Mouse (Mus musculus) liver, embryonic 12.5 days (tissue): ENCODE measurements around the gene Gpr1. TPM values are rescaled to one million over a fixed set of nuclear protein-coding genes. Genes with fewer than 3 reads are reported as not detected.

Source experiments
- ATAC-seq: fragments of 200-750 bp; cut with Nextera tagmentation; 2 replicates; pipeline ENCODE4 v1.8.0; 2017; ENCODE audit warnings: moderate number of reproducible peaks, mild to moderate bottlenecking, moderate library complexity
- H3K27ac ChIP-seq: fragments of 300-500 bp; sonication (generic); 2 replicates; pipeline ENCODE4 v1.5.1; 2016; ENCODE audit warnings: mild to moderate bottlenecking
- H3K27me3 ChIP-seq: fragments of 300-500 bp; sonication (generic); replicated peaks from 2 replicates; pipeline ENCODE4 v1.6.1; 2016; ENCODE audit warnings: mild to moderate bottlenecking, moderate library complexity
- H3K36me3 ChIP-seq: fragments of 300-500 bp; sonication (generic); 2 replicates; pipeline ENCODE4 v1.6.1; 2016; ENCODE audit warnings: mild to moderate bottlenecking, moderate library complexity
- H3K4me1 ChIP-seq: fragments of 300-500 bp; sonication (generic); 2 replicates; pipeline ENCODE4 v1.6.1; 2016
- H3K4me2 ChIP-seq: fragments of 300-500 bp; sonication (generic); 2 replicates; pipeline ENCODE4 v1.6.1; 2016; ENCODE audit warnings: mild to moderate bottlenecking, moderate library complexity
- H3K4me3 ChIP-seq: fragments of 300-500 bp; sonication (generic); 2 replicates; pipeline ENCODE4 v1.5.1; 2016; ENCODE audit warnings: mild to moderate bottlenecking, moderate library complexity
- H3K9ac ChIP-seq: fragments of 300-500 bp; sonication (generic); 2 replicates; pipeline ENCODE4 v1.6.1; 2016; ENCODE audit warnings: mild to moderate bottlenecking, moderate library complexity
- H3K9me3 ChIP-seq: fragments of 300-500 bp; sonication (generic); replicated peaks from 2 replicates; pipeline ENCODE4 v1.6.1; 2016; ENCODE audit warnings: mild to moderate bottlenecking, moderate library complexity
- WGBS: fragments of 180-500 bp; shearing (Covaris S2); methylation state at CpG from one replicate; pipeline ENCODE4 v1.1.7; 2016; ENCODE audit not compliant: insufficient replicate concordance; 5-methylcytosine and 5-hydroxymethylcytosine counted together
- polyA plus RNA-seq: library from polyadenylated mRNA; unstranded; fragments of >200 nt; fragmentation: Nextera tagmentation; extraction: Ambion mirVana; gene quantifications from 2 replicates; pipeline ENCODE4 v1.2.1, GENCODE M21; 2016

Gene Gpr1
- polyA plus RNA-seq, 1 experiment from 2014 or later = not detected

DNA sequence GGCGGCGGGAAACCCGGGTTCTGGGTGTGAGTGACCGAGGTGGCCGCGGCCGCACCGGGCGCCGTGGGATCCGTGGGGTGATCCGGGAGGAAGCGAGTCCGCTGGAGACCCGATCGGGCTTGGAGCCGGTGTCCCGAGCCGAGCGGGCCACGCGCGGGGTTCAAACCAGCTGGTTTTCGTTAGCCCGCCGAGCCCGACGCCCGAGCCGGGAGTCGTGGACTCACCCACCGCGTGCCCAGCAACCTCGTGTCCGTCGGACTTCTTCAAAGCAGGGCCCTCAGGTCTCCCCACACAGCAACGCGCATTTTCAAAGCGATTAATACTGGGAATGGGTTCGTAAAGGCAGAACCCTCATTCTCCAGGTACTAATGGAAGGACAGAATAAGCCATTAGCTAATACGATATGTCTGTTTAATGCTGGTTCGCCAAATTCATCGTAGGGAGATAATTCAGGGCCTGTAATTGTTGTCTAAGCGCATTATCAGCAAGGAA, 34.1 kb upstream of the Gpr1 start:
- peak overlapping the region; percentile 40 for H3K4me2 ChIP-seq
- no peak overlapping the region for H3K9ac ChIP-seq
- H3K27me3 ChIP-seq = peaks cover 96% of the 10 kb centered on the region
- WGBS = 2% methylated on average over 44 of the region's 44 CpGs
- no peaks in the 10 kb centered on the region for H3K9me3 ChIP-seq
- H3K27ac ChIP-seq = no peak overlapping the region
- ATAC-seq = no peak
- no peaks in the 10 kb centered on the region for H3K4me1 ChIP-seq
- H3K4me3 ChIP-seq = peak overlapping the region; percentile 12; the same call in 1 of the 2 replicates
- H3K36me3 ChIP-seq = no peaks in the 10 kb centered on the region

DNA sequence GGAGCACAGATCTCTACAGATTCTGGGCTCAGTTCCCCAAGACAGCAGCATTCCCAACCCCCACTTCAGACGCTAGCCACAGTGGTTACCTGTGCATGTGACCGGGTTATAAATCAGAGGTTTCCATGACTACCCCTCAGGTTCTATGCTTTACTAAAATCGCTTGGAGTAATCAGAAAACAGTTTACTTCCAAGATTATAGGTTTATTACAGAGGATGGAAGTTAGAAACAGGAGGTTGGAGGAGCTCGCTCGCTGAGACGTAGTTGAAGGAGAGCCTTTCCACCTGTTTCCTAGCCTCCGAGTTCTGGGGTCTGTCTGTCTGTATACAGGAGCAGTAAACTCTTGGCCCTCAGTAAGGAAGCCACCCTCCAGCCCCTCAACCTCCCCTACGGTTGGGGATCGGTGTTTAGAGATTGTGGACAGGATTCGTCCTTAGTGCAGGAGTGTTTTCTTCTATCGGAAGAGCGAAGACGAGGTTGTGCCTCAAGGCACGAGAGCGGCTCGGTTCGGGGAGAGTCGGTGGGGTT, 33.6 kb upstream of the Gpr1 start:
- Histone ChIP-seq H3K4me1 (no peaks in the 10 kb centered on the region), H3K9ac (no peak overlapping the region), H3K9me3 (no peaks in the 10 kb centered on the region), H3K4me2 (peak overlapping the region; percentile 40), H3K27ac (no peak overlapping the region), H3K36me3 (no peaks in the 10 kb centered on the region), H3K4me3 (peak overlapping the region; percentile 12; the same call in 1 of the 2 replicates), H3K27me3 (peaks cover 94% of the 10 kb centered on the region)
- WGBS = 1% methylated on average over 18 of the region's 18 CpGs
- no peak for ATAC-seq

DNA sequence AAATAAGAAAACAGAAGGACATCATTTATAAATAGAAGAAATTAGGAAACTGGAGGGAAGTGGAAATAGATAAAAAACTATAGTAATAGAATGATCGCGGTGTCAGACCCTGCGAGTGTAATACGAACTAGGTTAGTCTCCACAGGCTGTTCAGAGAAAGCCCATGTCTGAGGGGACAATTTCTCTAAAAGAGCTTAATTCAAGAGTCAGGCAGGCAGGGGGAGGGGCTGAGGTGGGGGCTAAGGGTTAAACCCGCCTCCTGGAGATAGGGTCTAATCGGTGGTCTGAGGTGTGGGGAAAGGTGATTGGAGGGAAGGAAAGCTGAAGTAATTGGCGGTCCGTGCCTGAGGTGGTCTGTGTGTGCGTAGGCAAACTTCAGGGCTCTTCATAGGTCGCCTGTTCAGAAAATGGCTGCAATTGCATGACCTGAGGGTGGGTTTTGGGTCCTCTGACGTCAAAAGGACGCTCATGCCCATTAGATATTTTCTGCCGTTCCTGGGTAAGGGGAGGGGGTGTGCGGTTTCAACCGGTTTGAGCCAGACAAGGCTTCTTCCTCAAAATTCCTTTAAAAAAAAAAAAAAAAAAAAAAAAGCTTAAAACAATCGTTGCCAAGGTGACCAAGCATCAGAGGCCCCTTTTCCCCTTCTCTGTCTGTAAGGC, 32.6 kb upstream of the Gpr1 start:
- no peak for ATAC-seq
- Histone ChIP-seq H3K4me2 (no peak overlapping the region), H3K36me3 (no peaks in the 10 kb centered on the region), H3K9ac (no peak overlapping the region), H3K4me1 (no peaks in the 10 kb centered on the region), H3K9me3 (no peaks in the 10 kb centered on the region), H3K4me3 (no peak overlapping the region), H3K27me3 (peaks cover 85% of the 10 kb centered on the region), H3K27ac (no peak overlapping the region)
- 3% methylated on average over 16 of the region's 16 CpGs for WGBS

DNA sequence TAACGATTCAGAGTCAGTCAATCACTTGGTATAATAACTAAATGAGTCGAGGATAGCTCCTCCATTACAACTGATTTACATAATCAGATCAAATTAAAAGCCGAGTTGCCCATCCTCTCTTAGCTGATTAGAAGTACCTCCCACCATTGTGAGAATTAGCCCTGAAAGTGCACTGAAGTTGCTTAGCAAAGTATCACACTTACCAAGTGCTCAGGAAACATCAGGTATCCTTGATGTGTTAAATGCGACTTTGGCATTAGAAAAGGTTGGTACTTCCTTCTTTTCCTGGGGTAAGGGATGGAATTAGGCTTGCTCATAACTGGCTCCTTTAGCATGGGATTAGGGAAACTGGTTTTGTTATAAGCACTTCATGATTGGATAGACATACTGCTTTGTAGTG, 29.5 kb upstream of the Gpr1 start:
- Histone ChIP-seq H3K9ac (no peak overlapping the region), H3K36me3 (no peaks in the 10 kb centered on the region), H3K9me3 (no peaks in the 10 kb centered on the region), H3K27ac (no peak overlapping the region), H3K4me3 (no peak overlapping the region), H3K4me2 (no peak overlapping the region), H3K27me3 (peaks cover 54% of the 10 kb centered on the region), H3K4me1 (no peaks in the 10 kb centered on the region)
- WGBS = 44% methylated on average over 4 of the region's 4 CpGs
- no peak for ATAC-seq

DNA sequence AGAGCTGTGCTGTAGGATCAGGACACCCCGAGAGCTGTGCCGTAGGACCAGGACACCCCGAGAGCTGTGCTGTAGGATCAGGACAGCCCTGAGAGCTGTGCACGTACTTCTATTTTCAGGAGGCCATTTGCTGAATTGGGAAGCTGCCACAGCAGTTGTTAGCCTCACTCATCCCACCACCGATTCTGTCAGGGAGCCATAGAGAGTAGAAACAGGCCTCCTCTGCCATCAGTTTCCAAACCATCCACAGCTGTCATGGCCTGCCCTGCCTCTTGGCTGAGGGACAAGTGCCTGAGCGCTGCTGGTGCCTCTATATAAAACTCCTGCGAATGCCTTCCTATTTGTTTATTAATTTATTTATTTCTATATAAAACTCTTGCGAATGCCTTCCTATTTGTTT, 25.4 kb upstream of the Gpr1 start:
- Histone ChIP-seq H3K27ac (no peak overlapping the region), H3K27me3 (peaks cover 15% of the 10 kb centered on the region), H3K36me3 (no peaks in the 10 kb centered on the region), H3K9ac (no peak overlapping the region), H3K9me3 (no peaks in the 10 kb centered on the region), H3K4me2 (no peak overlapping the region), H3K4me3 (no peak overlapping the region), H3K4me1 (no peaks in the 10 kb centered on the region)
- 72% methylated on average over 8 of the region's 8 CpGs for WGBS
- no peak for ATAC-seq

DNA sequence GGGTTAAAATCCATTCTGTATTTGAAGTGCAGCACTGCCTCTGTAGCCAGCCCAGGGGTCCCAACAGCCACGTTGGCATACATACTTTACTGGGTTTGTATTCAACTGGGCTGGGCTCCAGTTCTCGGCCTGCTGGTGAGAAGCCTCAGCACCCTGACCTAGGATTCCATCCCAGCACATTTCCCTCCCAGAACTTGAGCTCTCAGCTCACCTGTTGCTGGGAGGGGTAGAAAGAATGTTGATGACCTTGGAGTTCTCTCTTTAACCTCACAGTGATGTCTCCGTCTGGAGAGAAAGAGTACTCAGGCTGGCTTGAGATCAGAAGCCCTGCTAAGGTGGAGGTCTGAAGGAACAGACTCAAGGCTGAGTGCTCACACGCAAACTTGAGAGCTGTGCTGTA, 25.0 kb upstream of the Gpr1 start:
- Histone ChIP-seq H3K27me3 (peaks cover 12% of the 10 kb centered on the region), H3K9ac (no peak overlapping the region), H3K36me3 (no peaks in the 10 kb centered on the region), H3K4me3 (no peak overlapping the region), H3K4me1 (no peaks in the 10 kb centered on the region), H3K27ac (no peak overlapping the region), H3K4me2 (no peak overlapping the region), H3K9me3 (no peaks in the 10 kb centered on the region)
- WGBS = 57% methylated on average over 4 of the region's 4 CpGs
- no peak for ATAC-seq

DNA sequence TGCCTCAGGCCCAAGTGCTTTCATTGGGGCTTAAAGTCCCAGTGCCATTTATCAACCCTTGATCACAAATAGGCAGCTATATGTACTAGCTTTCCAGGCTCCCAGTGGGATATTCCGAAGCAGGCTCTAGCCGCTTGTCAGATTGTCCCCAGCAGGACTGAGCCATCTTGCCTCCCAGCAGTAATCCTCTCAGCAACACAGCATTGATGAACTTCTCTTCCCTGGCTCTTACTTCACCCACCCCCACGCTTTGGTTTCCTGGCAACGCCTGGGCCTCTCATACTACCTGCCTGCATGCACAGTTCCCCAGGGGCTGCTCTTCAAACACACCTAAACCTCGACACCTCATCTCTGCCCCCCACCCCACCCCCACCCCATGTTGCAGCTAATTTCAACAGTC, 23.0 kb upstream of the Gpr1 start:
- Histone ChIP-seq H3K27me3 (no peaks in the 10 kb centered on the region; the same call in 1 of the 2 replicates), H3K4me3 (no peak overlapping the region), H3K4me2 (no peak overlapping the region), H3K36me3 (no peaks in the 10 kb centered on the region), H3K9me3 (no peaks in the 10 kb centered on the region), H3K27ac (no peak overlapping the region), H3K9ac (no peak overlapping the region), H3K4me1 (no peaks in the 10 kb centered on the region)
- 22% methylated on average over 5 of the region's 5 CpGs for WGBS
- ATAC-seq = no peak

DNA sequence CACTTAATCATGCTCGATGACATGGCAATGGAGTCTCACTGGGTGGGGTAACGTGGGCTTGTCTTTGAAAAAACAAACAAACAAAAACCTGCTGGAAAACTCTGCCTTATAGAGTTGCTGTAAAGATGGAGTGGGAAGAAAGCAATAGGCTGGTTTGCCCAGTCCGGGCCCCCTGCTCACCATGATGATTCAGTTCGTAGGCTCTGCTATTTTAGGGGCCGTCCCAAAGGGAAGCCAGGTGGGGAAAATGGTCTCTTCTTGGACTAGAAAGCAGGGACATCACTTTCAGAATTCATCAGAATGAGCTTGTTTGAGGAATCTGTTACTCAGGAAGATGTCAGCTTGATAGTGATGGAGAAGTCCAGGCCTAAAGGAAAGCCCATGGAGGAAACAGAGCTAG, 12.9 kb upstream of the Gpr1 start:
- H3K4me3 ChIP-seq = no peak overlapping the region
- H3K9ac ChIP-seq = no peak overlapping the region
- H3K27ac ChIP-seq = no peak overlapping the region
- H3K36me3 ChIP-seq = no peaks in the 10 kb centered on the region
- H3K4me1 ChIP-seq = 0 out of 2 replicates have a peak, but pooled peaks cover 4% of the 10 kb centered on the region
- 68% methylated on average over 5 of the region's 5 CpGs for WGBS
- no peaks in the 10 kb centered on the region for H3K9me3 ChIP-seq
- H3K4me2 ChIP-seq = no peak overlapping the region
- H3K27me3 ChIP-seq = peaks cover 6% of the 10 kb centered on the region; the same call in 1 of the 2 replicates
- ATAC-seq = no peak

DNA sequence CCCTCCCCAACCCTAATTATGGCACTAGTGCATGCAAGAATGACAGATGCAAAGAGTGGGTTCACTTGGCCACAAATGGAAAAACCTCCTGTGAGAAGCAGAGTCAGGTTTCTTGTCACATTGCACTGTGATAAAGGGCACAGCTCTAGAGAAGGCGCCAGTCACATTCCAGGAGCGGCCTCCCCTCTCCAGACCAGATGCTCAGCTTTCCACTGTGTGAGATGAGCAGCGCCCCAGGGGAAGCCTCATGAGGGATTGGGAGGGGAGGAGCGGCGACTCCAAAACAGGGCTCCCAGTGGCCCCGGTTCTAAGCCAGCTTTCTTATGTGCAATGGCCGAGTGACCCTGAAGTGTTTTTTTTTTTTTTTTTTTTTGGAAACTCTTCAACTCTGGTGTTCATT, 11.5 kb upstream of the Gpr1 start:
- 24% methylated on average over 7 of the region's 7 CpGs for WGBS
- Histone ChIP-seq H3K4me3 (no peak overlapping the region), H3K4me2 (no peak overlapping the region), H3K9ac (no peak overlapping the region), H3K9me3 (no peaks in the 10 kb centered on the region), H3K27ac (no peak overlapping the region), H3K4me1 (0 out of 2 replicates have a peak, but pooled peaks cover 4% of the 10 kb centered on the region), H3K36me3 (no peaks in the 10 kb centered on the region), H3K27me3 (peaks cover 6% of the 10 kb centered on the region; the same call in 1 of the 2 replicates)
- no peak for ATAC-seq

DNA sequence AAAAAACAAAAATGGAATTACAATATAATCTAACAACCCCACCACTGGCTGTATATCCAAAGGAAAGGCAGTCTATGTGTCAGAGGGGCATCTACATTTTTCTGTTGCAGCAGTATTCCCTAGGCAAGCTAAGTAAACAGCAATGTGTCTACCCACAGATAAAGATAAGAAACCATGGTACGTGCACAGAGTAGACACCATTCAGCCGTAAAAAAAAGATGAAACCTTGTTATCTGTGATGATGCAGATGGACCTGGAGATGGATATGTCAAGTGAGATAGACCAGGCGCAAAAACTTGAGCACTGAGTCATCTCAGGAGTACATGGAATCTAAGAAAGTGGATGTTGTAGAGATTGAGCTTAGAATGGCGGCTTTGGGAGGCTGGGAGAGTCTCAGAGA, 10.7 kb upstream of the Gpr1 start:
- peaks cover 6% of the 10 kb centered on the region; the same call in 1 of the 2 replicates for H3K27me3 ChIP-seq
- no peak overlapping the region for H3K4me2 ChIP-seq
- H3K27ac ChIP-seq = no peak overlapping the region
- 0 out of 2 replicates have a peak, but pooled peaks cover 4% of the 10 kb centered on the region for H3K4me1 ChIP-seq
- no peaks in the 10 kb centered on the region for H3K36me3 ChIP-seq
- no peak overlapping the region for H3K9ac ChIP-seq
- no peaks in the 10 kb centered on the region for H3K9me3 ChIP-seq
- H3K4me3 ChIP-seq = no peak overlapping the region
- WGBS = 17% methylated on average over 4 of the region's 4 CpGs
- ATAC-seq = peak; percentile 70

DNA sequence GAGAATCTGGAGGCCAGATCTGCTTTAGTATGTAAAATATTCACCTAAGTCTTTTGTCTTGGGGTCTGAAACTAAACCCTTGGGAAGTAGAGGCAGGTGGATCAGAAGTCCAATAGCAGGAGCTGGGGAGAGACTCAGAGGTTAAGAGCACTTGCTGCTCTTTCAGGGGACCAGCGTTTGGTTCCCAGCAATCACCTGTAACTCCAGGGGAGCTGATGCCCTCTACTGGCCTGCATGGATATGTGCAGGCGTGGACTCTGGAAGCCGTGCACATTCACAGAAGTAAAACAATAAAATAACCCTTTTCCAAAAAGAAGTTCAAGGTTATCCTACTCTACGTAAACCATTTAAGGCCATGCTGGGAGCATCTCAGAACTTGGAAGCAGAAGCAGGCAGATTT, 4.9 kb upstream of the Gpr1 start:
- Histone ChIP-seq H3K9ac (no peak overlapping the region), H3K27me3 (peaks cover 14% of the 10 kb centered on the region), H3K36me3 (no peaks in the 10 kb centered on the region), H3K27ac (no peak overlapping the region), H3K4me1 (no peaks in the 10 kb centered on the region), H3K4me2 (no peak overlapping the region), H3K9me3 (no peaks in the 10 kb centered on the region), H3K4me3 (no peak overlapping the region)
- 77% methylated on average over 4 of the region's 4 CpGs for WGBS
- no peak for ATAC-seq

DNA sequence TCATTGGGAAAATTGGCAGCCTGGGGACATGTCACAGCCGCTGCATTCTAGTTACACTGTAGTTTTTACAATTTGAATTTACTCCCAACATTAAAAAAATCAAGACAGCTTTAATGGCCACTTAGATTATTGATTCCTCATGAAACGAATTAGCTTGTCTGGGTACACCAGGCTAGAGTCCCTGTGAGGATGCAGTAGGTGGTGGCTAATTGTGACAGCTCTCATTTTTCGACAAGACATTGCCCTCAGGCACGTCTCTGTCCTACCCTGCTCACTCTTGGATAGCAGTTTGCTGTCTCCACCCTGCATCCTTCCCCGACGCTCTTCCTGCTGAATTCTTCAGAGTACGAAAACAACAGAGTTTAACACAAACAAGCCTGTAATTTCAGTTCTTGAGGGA, 288 bp upstream of the Gpr1 start:
- 47% methylated on average over 7 of the region's 7 CpGs for WGBS
- Histone ChIP-seq H3K36me3 (no peaks in the 10 kb centered on the region), H3K4me1 (no peaks in the 10 kb centered on the region), H3K4me2 (no peak overlapping the region), H3K27me3 (peaks cover 32% of the 10 kb centered on the region), H3K4me3 (no peak overlapping the region), H3K9me3 (no peaks in the 10 kb centered on the region), H3K9ac (no peak overlapping the region), H3K27ac (no peak overlapping the region)
- no peak for ATAC-seq
